Mouse (Mus musculus): ENCODE results near the gene Acvr1c.

Acvr1c gene

DNA sequence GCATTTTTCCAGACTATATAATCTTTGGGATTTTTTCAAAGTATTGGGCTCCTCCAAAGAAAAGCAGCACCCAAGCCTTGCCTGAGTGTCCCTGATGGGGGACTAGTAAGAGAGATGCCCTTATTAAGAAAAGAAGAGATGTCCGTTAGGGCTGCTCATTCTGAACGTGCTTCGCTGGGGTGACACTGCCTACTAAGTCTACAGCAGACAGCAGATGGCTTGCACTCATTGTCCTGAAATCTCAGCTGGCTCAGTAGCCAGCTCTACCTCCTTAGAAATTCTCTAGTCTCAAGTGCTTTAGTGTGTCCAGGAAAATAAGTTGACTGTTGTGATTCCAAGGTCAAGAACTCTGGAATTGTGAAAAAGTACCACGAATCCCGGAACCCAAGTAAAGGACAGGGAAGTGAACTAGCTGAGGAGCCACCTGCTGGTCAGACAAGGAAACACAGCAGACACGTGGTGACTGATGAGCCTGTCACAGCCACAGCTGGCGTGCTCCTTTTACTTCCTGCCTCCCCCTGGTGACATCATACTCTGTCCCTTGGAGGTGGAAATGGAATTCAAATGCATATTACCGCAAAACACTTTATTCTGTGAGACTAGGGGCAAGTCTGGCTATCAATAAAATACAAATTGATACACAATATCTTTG is 75.3 kb downstream of the Acvr1c start:
- DNase-seq: peak; percentile 85

DNA sequence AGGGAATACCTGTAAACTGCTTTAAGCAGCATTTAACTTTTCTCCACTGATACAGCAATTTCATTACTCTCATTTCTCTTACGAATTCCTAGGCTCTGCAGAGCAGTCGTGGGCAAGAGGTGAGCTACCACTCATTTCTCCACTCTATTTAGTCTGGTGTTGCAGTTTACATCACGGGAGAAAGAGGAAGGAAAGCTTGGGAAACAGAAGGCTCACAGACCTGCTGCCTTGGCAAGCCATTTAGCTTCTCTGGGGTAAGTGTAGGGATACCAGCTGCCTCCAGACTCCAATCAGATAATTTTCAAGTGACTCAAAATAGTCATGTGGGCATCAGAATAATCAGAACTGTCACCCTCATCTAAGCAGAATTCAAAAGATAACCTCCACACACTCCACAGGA is 76.6 kb downstream of the Acvr1c start:
- no peak for DNase-seq

GRCm38 (mm10) chr2:58279163-58279562 is 78.5 kb downstream of the Acvr1c start:
- DNase-seq: no peak

GRCm38 (mm10) chr2:58276454-58276853 is 81.2 kb downstream of the Acvr1c start:
- no peak for DNase-seq

GRCm38 (mm10) chr2:58240639-58241038 is 117.1 kb downstream of the Acvr1c start:
- DNase-seq: no peak

DNA sequence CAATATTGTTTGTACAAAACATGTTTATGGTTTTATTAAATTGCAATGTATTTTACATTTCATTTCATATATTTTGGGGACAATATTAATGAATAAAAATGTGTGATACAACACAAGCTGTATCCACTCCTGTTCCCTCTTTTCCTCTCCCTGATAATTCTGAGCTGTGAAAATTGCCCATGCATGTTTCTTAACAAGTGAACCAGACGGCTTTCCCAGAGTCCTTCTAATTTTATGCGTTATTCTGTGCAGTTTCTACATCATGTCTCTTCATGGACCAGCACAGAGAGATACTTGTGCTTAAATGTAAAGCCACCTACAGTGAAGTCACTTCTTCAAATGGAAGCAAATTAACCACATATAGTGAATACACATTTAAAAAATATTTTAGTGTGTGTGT is 120.2 kb downstream of the Acvr1c start:
- DNase-seq: no peak
